Mouse (Mus musculus) spleen, adult 2 months (tissue): ENCODE measurements around the gene Mia. TPM values are rescaled to one million over a fixed set of nuclear protein-coding genes. Genes with fewer than 3 reads are reported as not detected.

Source experiments
- DNase-seq, 2 experiments: peaks; one replicate each; pipeline versions ENCODE4 v3.0.0 to v3.0.0-alpha.2; 2012 to 2021; ENCODE audit warnings: low spot score in 2 of 2, low read depth in 1 of 2
- H3K27ac ChIP-seq: fragments of 200-500 bp; 2 replicates; pipeline ENCODE4 v1.5.1; 2012; ENCODE audit warnings: low read length, inconsistent platforms; ENCODE audit not compliant: insufficient read depth
- H3K27me3 ChIP-seq: fragments of 200-500 bp; 2 replicates; pipeline ENCODE4 v1.6.1; 2012; ENCODE audit warnings: mild to moderate bottlenecking, moderate library complexity, low read length, inconsistent platforms; ENCODE audit not compliant: control insufficient read depth, insufficient read depth
- H3K36me3 ChIP-seq: fragments of 200-500 bp; 2 replicates; pipeline ENCODE4 v1.6.1; 2012; ENCODE audit warnings: mild to moderate bottlenecking, low read length, inconsistent platforms; ENCODE audit not compliant: control insufficient read depth, insufficient read depth
- H3K4me1 ChIP-seq: fragments of 200-500 bp; 2 replicates; pipeline ENCODE4 v1.6.1; 2011; ENCODE audit warnings: inconsistent platforms; ENCODE audit not compliant: control insufficient read depth, insufficient read depth, insufficient read length
- H3K4me3 ChIP-seq: fragments of 200-500 bp; 2 replicates; pipeline ENCODE4 v1.5.1; 2011; ENCODE audit warnings: mild to moderate bottlenecking, inconsistent platforms; ENCODE audit not compliant: insufficient read depth, insufficient read length; ENCODE audit errors: extremely low read depth
- CTCF ChIP-seq: fragments of 200-500 bp; IDR thresholded peaks from 2 replicates; pipeline ENCODE4 v1.5.1; 2011; ENCODE audit warnings: mild to moderate bottlenecking, inconsistent platforms; ENCODE audit not compliant: insufficient read depth, insufficient read length, insufficient replicate concordance; ENCODE audit errors: extremely low read depth
- POLR2A ChIP-seq: fragments of 200-500 bp; IDR thresholded peaks from 2 replicates; pipeline ENCODE4 v1.6.1; 2011; ENCODE audit warnings: low read depth, low read length, inconsistent platforms
- WGBS: fragments of 180-500 bp; shearing (Covaris S2); methylation state at CpG from one replicate; pipeline ENCODE4 v1.1.7; 2018; 5-methylcytosine and 5-hydroxymethylcytosine counted together
- polyA plus RNA-seq: library from polyadenylated mRNA; depleted of rRNA; stranded (reverse); fragments of >200 nt; gene quantifications from 2 replicates; pipeline ENCODE4 v1.2.3, GENCODE M21; 2012

Gene Mia
- polyA plus RNA-seq, 1 experiment = 1.0 TPM

- no peak for TF ChIP-seq POLR2A
- no peak for TF ChIP-seq CTCF
- peaks cover 7% of the 10 kb centered on the region for H3K36me3 ChIP-seq
- H3K4me3 ChIP-seq = no peak overlapping the region
- DNase-seq = no peak
- H3K27ac ChIP-seq = no peak overlapping the region
- peaks cover 5% of the 10 kb centered on the region; the same call in 1 of the 2 replicates for H3K4me1 ChIP-seq
- no peaks in the 10 kb centered on the region for H3K27me3 ChIP-seq
Observed at GRCm38 (mm10) chr7:27198355-27198754, 17.4 kb upstream of the Mia start.

- 90% methylated on average over 8 of the region's 8 CpGs for WGBS
- no peak for DNase-seq
- H3K27ac ChIP-seq = peak overlapping the region; percentile 19; the same call in 1 of the 2 replicates
- no peak overlapping the region for H3K4me3 ChIP-seq
- TF ChIP-seq CTCF = no peak
- TF ChIP-seq POLR2A = no peak
- H3K27me3 ChIP-seq = no peaks in the 10 kb centered on the region
- peaks cover 7% of the 10 kb centered on the region for H3K36me3 ChIP-seq
- H3K4me1 ChIP-seq = peaks cover 5% of the 10 kb centered on the region; the same call in 1 of the 2 replicates
Observed at GRCm38 (mm10) chr7:27197634-27198033, 16.7 kb upstream of the Mia start.

GRCm38 (mm10) chr7:27197136-27197535 lies 16.2 kb upstream of the Mia start:
- H3K27me3 ChIP-seq = no peaks in the 10 kb centered on the region
- no peak overlapping the region for H3K4me3 ChIP-seq
- no peak for DNase-seq
- peaks cover 9% of the 10 kb centered on the region for H3K36me3 ChIP-seq
- H3K4me1 ChIP-seq = peaks cover 5% of the 10 kb centered on the region; the same call in 1 of the 2 replicates
- 88% methylated on average over 3 of the region's 3 CpGs for WGBS
- TF ChIP-seq CTCF (no peak), POLR2A (no peak)
- H3K27ac ChIP-seq = peak overlapping the region; percentile 19; the same call in 1 of the 2 replicates

- Histone ChIP-seq H3K4me3 (peak within 1 kb of the TSS; percentile 82), H3K36me3 (peaks cover 11% of the 10 kb centered on the region), H3K4me1 (peaks cover 5% of the 10 kb centered on the region; the same call in 1 of the 2 replicates), H3K27ac (peak within 1 kb of the TSS; percentile 93), H3K27me3 (no peaks in the 10 kb centered on the region)
- TF ChIP-seq CTCF (no peak), POLR2A (no peak; the same call in 1 of the 2 replicates)
- DNase-seq = peak; percentile 95 to 100
- under 1% methylated on average over 64 of the region's 64 CpGs for WGBS
Observed at GRCm38 (mm10) chr7:27195681-27196611, 15.0 kb upstream of the Mia start, which contains the start of the genes BC024978 and Snrpa. TSS of gene BC024978 (plus strand) at chr7:27195781. TSS of gene Snrpa (minus strand) at chr7:27196271.

GRCm38 (mm10) chr7:27193731-27194130 lies 12.8 kb upstream of the Mia start:
- Histone ChIP-seq H3K36me3 (peaks cover 27% of the 10 kb centered on the region), H3K27ac (no peak overlapping the region), H3K4me3 (no peak overlapping the region), H3K27me3 (no peaks in the 10 kb centered on the region), H3K4me1 (peaks cover 5% of the 10 kb centered on the region; the same call in 1 of the 2 replicates)
- DNase-seq = no peak
- no peak for TF ChIP-seq POLR2A
- no peak for TF ChIP-seq CTCF
- WGBS = 75% methylated on average over 4 of the region's 4 CpGs

GRCm38 (mm10) chr7:27192434-27192833 lies 11.5 kb upstream of the Mia start:
- no peak for TF ChIP-seq CTCF
- TF ChIP-seq POLR2A = no peak
- WGBS = 91% methylated on average over 5 of the region's 5 CpGs
- Histone ChIP-seq H3K27ac (no peak overlapping the region), H3K27me3 (no peaks in the 10 kb centered on the region), H3K4me3 (no peak overlapping the region), H3K4me1 (peaks cover 5% of the 10 kb centered on the region; the same call in 1 of the 2 replicates), H3K36me3 (peaks cover 37% of the 10 kb centered on the region)
- no peak for DNase-seq
